Mouse (Mus musculus) neutrophil, adult 5-6 weeks (primary cell): ENCODE measurements around the gene Nepro. TPM values are rescaled to one million over a fixed set of nuclear protein-coding genes. Genes with fewer than 3 reads are reported as not detected.

Experiments used
- ATAC-seq: fragments of 151-379, 151-347 bp; 2 replicates; pipeline ENCODE4 v1.8.0; 2017; ENCODE audit warnings: mild to moderate bottlenecking, moderate TSS enrichment; ENCODE audit not compliant: insufficient number of reproducible peaks, poor library complexity, low FRiP score, severe bottlenecking; ENCODE audit errors: extremely low read depth
- total RNA-seq: library from RNA; stranded (forward); fragments of 200-1000 nt; gene quantifications from 2 replicates; pipeline ENCODE4 v1.2.3, GENCODE M21; 2017

Nepro gene
- total RNA-seq, 1 experiment from 2014 or later: 13.7 TPM

- no peak for ATAC-seq
These were observed 26.5 kb upstream of the Nepro start for GRCm38 (mm10) chr16:44697473-44698205.

- no peak for ATAC-seq
These were observed 22.9 kb upstream of the Nepro start for GRCm38 (mm10) chr16:44701155-44701554.

GRCm38 (mm10) chr16:44702272-44702671 is 21.8 kb upstream of the Nepro start:
- ATAC-seq: no peak

GRCm38 (mm10) chr16:44703458-44703857 is 20.6 kb upstream of the Nepro start:
- ATAC-seq: no peak

GRCm38 (mm10) chr16:44716305-44717140 is 7.6 kb upstream of the Nepro start:
- ATAC-seq: 0 out of 2 replicates have a peak, but pooled peaks have one; percentile 30

- no peak for ATAC-seq
These were observed 6.9 kb upstream of the Nepro start for GRCm38 (mm10) chr16:44717141-44717634.

GRCm38 (mm10) chr16:44717838-44718237 is 6.3 kb upstream of the Nepro start:
- ATAC-seq: no peak

- ATAC-seq: no peak
These were observed 4.8 kb upstream of the Nepro start for GRCm38 (mm10) chr16:44719349-44719748.

- no peak for ATAC-seq
These were observed 3.6 kb upstream of the Nepro start for GRCm38 (mm10) chr16:44720518-44720917.

GRCm38 (mm10) chr16:44722666-44723065 is 1.4 kb upstream of the Nepro start:
- ATAC-seq: no peak

- no peak for ATAC-seq
These were observed 746 bp downstream of the Nepro start for GRCm38 (mm10) chr16:44724847-44725246.

- peak; percentile 78 for ATAC-seq
These were observed 1.5 kb downstream of the Nepro start for GRCm38 (mm10) chr16:44725286-44726223.

GRCm38 (mm10) chr16:44727525-44727924 is 3.4 kb downstream of the Nepro start:
- ATAC-seq: no peak

GRCm38 (mm10) chr16:44734059-44734458 is 10.0 kb downstream of the Nepro start:
- ATAC-seq: no peak

GRCm38 (mm10) chr16:44735676-44736075 is 11.6 kb downstream of the Nepro start:
- ATAC-seq: no peak

GRCm38 (mm10) chr16:44736118-44736517 is 12.0 kb downstream of the Nepro start:
- no peak for ATAC-seq

- ATAC-seq: no peak
These were observed 18.7 kb downstream of the Nepro start for GRCm38 (mm10) chr16:44742753-44743152.

GRCm38 (mm10) chr16:44745471-44745865 is 21.4 kb downstream of the Nepro start:
- no peak for ATAC-seq
